Mouse (Mus musculus) cerebellum, adult 2 months (tissue): Measurements from ENCODE around the gene Cmtm2a.
"Not testable (repeated sequence)": the region's sequence is repeated elsewhere in the genome, so short reads cannot be mapped to it uniquely, and the experiment has no call there.

Experiments
- CTCF ChIP-seq: fragments of 200-500 bp; IDR thresholded peaks from 2 replicates; pipeline ENCODE4 v1.5.1; 2011; ENCODE audit warnings: low read depth, mild to moderate bottlenecking, control low read depth, low read length, moderate library complexity, borderline replicate concordance; ENCODE audit not compliant: insufficient read depth
- POLR2A ChIP-seq: fragments of 200-500 bp; IDR thresholded peaks from 2 replicates; pipeline ENCODE4 v1.6.1; 2011; ENCODE audit warnings: low read length, control low read depth, borderline replicate concordance; ENCODE audit not compliant: insufficient read depth

DNA sequence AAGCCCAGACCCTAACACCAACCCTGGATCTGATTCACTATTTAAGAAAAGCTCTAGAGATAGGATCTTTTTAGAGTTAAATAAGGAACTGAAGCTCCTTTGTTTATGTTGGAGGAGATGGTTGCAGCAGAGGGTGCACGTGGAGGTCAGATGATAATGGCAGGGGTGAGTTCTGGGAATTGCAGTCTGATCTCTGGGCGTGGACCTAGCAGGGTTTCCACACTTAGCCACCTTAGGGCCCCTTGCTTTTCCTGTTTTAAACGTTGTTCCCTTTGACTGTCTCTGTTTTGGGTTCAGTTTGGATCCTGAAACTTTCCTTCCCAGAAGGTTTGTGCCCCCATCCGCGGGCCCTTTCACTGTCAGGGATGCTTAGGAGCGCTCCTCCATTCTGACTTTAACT is 15.4 kb upstream of the Cmtm2a start:
- not testable (repeated sequence) for TF ChIP-seq POLR2A, CTCF
